Mouse (Mus musculus) urinary bladder, postnatal 36 days (tissue): ENCODE results near the gene Gimap3.

Source experiments
- DNase-seq, 2 experiments: peaks; one replicate each; pipeline ENCODE4 v3.0.0; 2022; ENCODE audit warnings: low spot score in 2 of 2, mixed read lengths in 1 of 2

Gimap3 gene

DNA sequence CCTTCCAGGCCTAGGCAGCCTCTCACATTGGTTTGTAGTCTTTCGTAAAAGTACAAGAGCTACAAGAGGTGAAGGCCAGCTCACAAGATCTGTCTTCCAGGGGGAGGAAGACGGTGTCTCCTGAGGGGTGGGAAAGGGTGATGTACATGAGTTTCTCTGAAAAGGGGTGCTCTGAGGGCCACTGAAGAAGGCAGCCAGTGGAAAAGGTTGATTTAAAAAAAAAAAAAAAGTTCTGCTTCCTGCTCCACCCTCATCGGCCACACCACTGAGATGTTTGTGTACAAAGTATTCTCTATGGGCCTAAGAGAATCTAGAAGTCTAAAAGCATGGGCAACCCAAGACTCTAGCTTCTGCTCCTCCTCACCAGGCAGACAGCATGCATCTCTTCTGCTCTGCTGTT is at the start of gene Gimap3:
Gene Gimap3 (minus strand): TSS at position 156 of the 400 bp plus-strand sequence.
- DNase-seq = no peak

DNA sequence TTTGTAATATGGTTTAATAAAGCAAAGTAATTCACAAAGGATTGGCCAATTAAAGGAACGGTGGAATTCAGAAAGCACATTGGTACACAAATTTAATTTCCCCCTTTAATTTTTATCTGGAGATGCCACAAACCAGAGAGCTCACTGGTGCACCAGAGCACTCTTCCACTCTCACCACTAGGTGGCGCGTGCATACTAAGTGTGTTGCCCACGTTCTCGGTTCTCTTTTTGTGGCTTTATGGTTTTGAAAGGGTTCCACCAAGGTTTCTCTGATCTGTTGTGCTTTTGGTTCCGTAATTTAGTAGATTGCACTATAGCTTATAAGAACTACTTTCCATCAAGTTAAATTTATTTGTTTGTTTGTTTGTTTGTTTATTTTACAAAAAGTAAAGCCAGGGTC is 47.2 kb upstream of the Gimap3 start:
- DNase-seq = peak; percentile 50 to 67

DNA sequence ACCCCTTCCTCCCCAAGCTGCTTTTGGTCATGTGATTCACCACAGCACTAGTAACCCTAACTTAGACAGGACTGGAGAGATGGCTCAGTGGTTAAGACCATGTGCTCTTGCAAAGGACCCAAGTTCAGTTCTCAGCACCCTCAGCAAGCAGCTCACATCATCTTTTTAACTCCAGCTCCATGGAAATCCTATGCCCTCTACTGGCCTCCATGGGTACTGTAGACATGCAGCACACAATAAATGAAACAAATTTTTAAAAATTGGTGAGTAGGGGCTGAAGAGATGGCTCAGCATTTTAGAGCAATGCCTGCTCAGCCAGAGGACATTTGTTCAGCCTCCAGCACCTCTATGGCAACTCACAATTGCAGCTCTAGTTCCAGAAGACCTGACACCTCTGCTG is 44.4 kb upstream of the Gimap3 start:
- DNase-seq = no peak

DNA sequence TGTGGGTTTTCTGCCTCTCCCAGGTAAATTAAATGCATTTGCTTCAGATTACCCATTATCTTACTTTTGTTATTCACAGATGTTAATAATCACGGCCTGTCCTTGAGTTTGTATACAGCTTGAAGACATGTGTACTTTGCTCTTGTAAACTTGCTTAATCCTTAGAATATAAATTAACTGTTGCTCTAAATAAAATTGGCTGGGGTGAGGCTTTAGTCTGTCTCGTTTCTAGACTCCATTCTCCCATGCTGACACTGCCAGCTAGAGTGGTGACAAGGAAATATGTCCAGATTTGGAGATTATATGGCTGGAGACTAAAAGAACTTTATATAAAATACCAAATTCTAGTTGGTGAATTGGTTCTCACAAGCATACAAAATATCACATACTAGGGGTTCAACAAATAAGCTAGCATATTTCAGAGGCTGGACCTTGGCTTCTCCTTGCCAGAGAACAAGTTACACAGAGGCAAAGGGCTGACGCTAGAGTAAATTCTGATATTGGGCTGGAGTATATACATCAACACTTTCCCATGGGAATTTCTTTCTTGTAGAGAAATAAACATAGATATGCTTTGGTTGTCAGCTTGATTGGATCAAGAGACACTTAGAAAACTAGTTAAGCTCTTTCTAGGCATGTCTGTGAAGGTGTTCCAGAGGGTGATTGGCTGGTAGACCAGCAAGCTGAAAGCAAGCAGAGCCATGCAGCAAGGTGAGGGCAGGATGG is 39.0 kb upstream of the Gimap3 start:
- no peak for DNase-seq

DNA sequence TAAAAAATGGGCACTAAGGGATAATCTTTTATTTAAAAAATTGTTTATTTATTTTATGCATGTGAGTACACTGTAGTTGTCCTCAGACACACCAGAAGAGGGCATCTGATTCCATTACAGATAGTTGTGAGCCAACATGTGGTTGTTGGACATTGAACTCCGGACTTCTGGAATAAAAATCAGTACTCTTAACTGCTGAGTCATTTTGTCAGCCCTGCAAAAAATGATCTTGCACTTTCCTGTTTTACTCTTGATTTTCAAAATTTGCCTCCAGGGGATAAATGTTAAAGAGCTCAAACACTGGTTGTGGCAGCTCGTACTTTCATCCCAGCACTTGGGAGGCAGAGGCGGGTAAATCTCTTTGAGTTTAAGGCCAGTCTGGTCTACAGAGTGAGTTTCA is 36.1 kb upstream of the Gimap3 start:
- no peak for DNase-seq

DNA sequence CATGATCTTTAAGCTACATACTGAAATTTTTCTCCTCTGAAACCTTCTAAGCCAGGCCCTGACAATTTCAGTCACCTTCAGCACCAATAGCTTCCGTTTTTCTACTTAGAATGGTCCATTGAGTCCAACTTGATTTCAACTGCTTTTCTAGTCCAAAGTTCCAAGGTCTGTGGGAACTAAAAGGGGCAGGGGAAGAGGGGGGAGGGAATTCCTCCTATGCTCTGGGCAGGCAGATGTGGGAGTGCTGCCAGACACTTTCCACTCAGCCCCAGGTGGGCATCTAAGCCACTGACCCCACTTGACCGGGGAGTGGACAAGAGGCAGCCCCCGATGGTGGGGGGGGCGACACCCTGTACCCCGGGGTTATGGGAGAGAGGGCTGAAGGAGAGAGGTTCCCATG is 33.7 kb upstream of the Gimap3 start:
- DNase-seq = no peak

DNA sequence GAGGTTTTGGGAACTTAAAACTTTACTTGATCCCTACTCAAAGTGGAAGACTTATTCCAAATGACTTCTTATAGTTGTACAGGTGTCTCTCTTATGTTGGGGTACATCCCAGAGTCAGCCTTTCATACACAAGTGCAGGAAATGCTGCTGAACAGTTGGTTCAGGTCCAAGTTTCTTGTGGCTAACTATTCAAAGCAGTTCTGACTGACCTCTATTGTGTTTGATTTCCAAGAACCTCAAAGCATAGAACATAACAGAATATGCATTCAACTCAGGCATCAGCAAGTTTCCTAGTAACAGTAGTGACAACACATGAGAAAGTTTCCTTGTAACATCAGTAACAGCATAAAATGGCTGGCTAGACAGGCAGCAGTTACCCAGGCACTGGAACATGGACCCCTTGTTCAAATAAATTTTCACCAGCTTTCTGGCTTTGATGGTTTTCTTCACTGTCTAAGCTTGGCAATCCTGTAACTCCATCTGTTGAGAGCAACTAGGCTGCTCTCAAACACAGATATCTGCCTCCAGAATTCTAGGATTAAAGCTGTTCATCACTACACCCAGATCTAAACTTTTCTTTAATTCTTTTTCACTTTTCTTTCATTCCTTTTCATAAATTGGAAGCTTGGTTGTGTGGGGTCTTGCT is 32.9 kb upstream of the Gimap3 start:
- DNase-seq = no peak

DNA sequence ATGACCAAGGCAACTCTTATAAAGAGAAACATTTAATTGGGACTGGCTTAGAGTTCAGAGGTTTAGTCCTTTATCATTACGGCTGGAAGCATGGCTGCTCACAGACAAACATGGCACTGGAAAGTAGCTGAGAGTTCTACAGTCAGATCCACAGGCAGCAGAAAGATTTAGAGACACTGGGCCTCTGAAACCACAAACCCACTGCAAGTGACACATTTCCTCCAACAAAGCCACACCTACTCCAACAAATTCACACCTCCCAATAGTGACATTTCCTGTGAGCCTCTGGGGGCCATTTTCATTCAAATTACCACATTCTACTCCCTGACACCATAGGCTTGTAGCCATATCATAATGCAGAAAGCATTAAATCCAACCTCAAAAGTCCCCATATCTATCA is 31.2 kb upstream of the Gimap3 start:
- DNase-seq = no peak

DNA sequence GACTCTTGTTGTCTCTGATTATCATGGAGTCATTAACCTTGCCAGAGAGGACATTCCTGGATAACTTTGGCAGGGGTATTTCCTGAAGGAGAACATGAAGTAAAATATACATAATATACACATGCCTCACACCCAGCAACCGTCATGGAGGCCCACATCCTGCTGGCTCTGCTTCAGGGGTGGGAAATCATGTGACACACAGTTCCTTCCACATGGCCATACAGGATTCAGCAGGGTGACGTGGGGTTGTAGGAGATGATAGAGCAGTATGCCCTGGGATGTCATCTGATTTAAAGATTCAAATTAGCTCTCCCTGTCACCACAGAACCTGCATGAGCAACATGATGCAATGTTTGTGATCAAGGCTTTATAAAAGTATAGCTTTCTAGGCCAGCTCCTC is 17.2 kb upstream of the Gimap3 start:
- DNase-seq = no peak

DNA sequence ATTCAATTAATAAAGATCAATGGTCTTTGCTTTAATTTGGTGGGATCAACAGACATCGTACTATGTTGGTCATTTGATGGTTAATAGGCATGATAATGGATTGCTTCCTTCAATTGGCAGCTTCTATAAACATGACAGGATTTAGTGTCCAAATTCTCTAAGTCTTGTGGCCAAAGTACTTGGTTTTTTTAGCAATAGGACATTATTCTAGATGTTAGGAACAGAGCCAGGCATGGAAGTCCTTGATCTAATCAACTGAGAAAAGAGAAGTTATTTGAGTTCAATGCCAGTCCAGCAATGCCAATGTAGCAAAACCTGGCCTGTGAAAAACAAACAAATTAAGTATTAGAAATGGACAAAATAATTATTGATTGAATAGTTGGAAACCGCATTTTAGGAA is 14.9 kb upstream of the Gimap3 start:
- no peak for DNase-seq

DNA sequence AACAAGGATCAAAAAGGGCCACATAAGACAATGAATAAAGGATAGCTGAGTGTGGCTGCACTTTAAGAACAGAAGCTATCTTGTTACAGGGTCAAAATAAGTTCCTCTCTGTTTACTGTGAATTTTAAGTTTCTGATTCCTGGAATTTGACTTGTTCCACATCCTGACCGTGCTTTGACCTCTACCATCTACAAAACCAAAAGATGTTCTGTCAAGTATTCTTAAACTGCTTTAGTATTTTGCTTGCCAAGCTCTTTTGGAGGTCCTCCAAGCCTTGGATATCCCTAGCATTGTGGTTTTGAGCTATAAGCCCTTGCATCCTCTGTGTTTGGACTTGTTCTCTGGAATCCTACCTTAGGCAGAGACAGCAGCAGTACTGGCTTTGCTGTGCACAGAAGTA is 14.5 kb upstream of the Gimap3 start:
- peak in 1 of 2 experiments; percentile 24 for DNase-seq

DNA sequence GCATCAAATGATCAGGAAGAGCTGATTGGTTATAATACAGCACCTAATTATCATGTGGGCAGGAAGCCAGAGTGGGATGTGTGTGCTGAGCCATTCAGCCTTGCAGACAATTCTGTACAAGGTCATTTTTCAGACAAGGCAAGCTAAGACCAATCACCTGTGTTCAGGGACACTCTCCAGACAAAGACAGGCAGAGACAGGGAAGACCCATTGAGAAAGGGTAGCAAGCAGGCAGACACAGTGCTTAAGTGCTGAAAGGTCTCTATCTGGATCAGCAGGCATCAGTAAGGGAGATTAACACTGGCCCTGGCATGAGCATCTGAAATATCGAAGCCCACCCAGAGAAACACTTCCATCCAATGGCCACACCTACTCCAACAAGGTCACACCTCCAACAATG is 13.8 kb upstream of the Gimap3 start:
- no peak for DNase-seq

DNA sequence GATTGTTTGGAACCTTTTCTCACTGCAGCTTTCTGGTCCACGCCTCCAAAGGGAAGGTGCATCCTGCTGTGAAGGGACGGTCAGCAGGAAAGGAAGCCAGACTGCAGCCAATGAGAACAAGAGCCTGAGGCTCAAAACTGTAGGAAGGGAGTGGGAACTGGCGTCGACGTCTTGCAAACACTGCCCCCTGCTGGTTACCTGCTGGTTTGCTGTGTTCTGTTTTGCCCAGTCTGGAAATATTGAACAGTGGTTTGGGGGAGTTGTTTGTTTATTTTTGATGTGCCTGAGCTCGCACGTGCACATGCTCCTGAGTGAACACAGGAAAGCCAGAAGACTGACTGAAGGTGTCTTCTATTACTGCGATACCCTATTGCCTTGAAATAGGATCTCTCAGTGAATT is 1.4 kb upstream of the Gimap3 start:
- DNase-seq = peak; percentile 69 to 82

DNA sequence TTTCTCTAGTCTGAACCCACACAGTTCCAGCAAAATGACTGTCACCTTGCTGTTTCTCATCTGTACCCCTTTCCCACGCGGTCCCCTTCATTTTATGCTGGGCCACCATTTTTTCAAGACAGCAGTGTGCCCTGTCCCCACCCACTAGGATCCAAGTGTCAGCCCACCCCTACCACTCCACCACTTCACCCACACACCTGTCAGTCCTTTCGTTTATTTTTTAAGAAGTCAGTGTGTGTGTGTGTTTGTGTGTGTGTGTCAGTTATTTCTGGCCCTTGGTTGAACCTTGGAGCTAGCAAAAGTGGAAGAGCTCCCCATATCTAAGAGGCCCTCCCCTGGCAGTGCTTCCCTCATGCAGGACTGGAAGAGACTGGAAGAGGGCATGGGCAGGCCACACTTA is 1.7 kb downstream of the Gimap3 start:
- no peak for DNase-seq

DNA sequence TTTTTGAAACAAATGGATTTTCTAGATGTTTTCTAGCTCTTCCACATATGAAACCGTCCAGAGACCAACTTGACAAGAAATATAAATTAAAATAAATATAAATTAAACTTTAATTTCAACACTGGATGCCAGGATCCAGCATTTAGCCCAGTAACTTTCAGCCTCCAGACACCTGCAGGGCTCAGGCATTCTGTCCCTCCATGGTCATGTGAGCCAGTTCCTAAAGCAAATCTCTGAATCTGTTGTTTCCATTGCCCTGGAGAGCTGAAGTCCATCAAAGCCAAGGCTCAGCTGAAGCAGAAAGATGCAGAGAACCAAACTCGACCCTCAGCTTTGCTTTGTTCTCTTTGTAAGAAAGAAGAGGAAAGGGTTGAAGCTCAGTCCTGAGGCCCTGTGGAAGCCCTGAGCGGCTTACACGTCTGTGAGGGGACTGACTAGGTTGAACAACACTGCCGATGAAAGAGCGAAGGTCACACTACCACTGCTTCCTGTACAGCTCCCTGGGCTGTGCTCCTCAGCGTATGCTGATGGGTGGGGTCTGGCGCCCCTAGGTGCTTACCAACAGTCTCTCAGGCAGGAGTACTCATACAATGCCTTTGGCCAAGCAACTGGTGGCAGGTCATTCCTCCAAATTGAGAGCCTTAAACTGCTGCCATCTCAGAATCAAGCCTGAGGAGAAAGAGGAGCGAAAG is 2.3 kb downstream of the Gimap3 start:
- DNase-seq = no peak

DNA sequence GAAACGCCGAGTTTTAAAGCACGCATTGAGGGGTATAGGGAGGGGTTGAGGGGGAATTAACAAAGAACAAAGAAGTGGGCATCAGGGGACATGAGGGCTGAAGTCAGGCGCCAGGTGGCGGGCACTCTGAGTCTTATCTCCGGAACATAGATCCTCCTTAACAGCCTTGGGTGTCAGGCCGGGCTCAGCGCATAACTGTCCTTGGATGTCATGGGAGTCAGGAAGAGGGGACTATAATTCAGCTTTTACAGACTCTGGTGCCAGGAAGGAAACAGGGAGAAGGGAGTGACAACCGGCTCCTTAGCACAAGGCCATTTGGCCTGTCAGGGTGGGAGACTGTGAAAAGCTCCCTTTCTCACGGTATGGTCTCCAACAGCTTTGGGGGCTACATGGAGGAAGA is 6.2 kb downstream of the Gimap3 start:
- no peak for DNase-seq

DNA sequence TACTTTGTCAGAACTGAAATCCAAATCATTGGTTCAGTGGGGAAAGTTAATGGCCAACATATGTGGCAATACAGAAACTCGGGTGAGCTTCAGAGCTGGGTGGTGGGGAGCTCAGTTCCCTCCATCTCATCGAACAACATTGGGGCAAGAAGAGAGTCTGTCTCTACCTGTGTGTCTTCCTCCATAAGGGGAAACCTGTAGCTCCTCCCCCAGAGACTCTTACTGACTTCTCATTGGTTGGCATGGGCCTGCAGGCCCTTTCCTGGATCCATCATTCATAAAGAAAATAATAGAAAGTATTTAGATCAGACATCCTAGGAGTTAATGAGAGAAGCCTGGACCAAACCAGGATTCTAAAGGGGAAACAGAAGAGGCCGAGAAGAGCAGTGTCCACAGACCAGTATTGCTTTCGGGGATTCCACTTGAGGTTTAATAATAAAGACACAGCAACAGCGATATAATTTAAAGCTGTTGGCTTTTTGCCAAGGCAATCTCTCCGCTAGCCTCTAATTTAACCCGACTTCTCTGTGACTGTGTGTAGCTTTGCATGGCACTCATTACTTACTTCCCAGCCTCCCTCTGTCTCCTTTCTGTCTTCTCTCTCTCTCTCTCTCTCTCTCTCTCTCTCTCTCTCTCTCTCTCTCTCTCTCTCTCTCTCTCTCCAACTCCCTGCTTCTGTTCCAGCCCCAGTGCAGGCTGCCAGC is 6.9 kb downstream of the Gimap3 start:
- no peak for DNase-seq

DNA sequence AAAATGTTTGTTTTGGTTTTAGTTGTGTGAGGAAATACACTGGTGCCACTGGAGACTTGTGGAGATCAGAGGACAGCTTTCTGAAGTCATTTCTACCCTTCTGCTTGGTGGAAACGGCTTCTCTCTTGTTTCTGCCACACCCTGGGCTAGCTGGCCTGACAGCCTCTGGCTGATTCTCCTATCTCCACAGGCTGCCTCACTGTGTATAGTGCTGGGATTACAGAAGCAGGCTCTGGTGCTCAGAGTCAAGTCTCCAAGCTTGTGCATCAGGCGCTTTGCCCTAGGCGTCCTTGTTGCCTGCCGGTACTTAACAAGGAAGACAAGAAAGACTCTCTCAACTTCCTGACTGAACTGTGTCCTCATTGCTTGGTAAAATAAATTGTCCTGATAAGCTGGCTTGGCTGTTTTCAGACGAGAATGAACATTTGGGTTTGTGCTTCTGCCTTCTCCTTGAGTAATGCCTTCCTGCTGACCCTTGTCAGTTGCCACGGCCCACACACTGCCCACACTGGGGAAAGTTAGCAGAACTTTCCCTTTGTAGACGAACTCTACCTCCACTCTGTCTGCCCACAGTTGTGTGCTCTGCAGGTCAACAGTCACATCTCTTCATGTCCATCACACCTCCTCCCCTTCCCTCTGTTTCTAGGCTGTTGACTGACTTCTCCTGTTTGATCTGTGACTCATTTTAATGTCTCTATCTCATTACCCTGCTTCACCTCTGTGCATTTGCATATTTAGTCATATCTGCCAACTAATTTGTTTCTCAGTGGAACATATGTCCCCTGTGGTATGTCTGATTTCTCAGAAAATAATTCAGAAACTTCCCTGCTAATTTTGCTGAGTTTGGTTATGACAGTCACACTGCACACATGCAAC is 23.3 kb downstream of the Gimap3 start:
- no peak for DNase-seq

DNA sequence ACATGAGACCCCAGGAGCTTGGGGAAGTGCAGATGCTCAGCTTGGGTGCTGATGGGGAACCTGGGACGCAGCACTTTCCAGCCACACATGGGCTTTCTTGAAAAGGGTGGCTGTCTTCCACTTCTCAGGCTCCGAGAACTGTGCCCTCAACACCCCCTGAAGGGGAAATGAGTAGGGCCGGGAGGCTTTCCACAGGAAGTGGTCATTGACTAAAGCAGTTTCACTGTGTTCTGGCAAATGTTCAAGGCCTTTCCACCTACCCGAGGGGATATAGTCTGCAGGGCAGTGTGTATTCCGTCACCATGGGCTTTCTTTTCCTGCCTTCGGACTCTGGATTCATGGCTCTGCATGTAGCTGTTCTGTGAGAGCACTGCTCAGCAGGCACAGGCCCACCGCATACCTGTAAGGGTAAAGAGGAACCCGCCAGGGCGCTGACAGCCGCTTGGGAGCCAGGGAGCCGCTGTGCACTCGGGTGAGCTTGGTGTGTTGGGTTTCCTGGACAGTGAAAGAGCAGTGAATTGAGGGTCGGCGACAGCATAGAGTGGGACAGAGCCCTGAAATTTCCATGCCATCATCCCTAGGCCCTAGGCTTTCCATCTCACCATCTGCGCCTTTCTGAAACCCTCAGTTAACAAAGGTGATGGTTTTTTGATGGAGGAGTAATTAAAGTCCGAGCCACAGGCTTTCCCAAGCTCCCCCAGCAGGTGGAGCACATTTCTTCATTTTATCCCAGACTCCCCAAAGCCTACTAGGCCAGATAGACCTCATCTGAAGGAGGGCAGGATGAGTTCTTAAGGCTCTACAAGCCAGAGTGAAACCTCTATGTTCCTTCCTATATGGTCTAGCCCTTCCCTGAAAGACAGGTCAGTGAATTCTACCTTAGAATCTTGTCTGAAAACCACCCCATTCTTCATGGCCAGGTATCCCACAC is 24.4 kb downstream of the Gimap3 start, which contains the start of gene Gimap5:
Gene Gimap5 (plus strand): TSS at position 239 of the 931 bp plus-strand sequence.
- DNase-seq = peak in 1 of 2 experiments; percentile 18

DNA sequence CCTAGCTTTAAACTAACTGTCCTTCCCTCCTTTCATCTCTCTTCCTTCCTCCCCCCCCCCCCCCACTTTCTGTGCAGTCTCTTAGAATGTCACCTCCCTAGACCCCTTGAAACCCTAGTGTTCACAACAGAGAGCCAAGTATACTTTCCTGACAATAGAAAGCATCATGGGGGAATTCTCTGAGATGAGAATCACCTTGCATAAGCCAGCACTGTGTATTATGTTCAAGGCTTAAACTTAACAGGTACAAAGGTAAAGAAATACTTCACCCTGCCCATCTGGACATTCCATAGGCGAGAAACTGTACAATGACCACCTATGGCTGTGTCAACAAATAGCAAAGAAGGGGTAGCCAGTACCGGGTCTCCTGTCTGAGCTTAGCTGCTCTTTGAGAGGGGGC is 25.2 kb downstream of the Gimap3 start:
- no peak for DNase-seq
